Mouse (Mus musculus) kidney, postnatal 0 days (tissue): ENCODE measurements around the gene Trmt10c. TPM values are rescaled to one million over a fixed set of nuclear protein-coding genes. Genes with fewer than 3 reads are reported as not detected.
"Not testable (repeated sequence)": the region's sequence is repeated elsewhere in the genome, so short reads cannot be mapped to it uniquely, and the experiment has no call there.

Experiments used
- ATAC-seq: fragments of 200-750 bp; cut with Nextera tagmentation; replicated peaks from 2 replicates; pipeline ENCODE4 v1.8.0; 2017; ENCODE audit warnings: low read depth, moderate number of reproducible peaks, moderate TSS enrichment, moderate library complexity; ENCODE audit not compliant: low FRiP score
- DNase-seq: peaks from one replicate; pipeline ENCODE4 v3.0.0-alpha.2; 2016; ENCODE audit warnings: low spot score
- H3K27ac ChIP-seq: fragments of 300-500 bp; sonication (generic); 2 replicates; pipeline ENCODE4 v1.5.1; 2014; ENCODE audit warnings: mild to moderate bottlenecking
- H3K27me3 ChIP-seq: fragments of 300-500 bp; sonication (generic); 2 replicates; pipeline ENCODE4 v1.6.1; 2014; ENCODE audit warnings: low read length, mixed read lengths; ENCODE audit not compliant: insufficient read depth
- H3K36me3 ChIP-seq: fragments of 300-500 bp; sonication (generic); 2 replicates; pipeline ENCODE4 v1.6.1; 2014; ENCODE audit warnings: low read length, mixed read lengths; ENCODE audit not compliant: insufficient read depth
- H3K4me1 ChIP-seq: fragments of 300-500 bp; sonication (generic); replicated peaks from 2 replicates; pipeline ENCODE4 v1.6.1; 2014; ENCODE audit warnings: antibody characterized with exemption, low read length, mixed read lengths; ENCODE audit not compliant: insufficient read depth
- H3K4me2 ChIP-seq: fragments of 300-500 bp; sonication (generic); 2 replicates; pipeline ENCODE4 v1.6.1; 2014; ENCODE audit warnings: mild to moderate bottlenecking, low read length, moderate library complexity, mixed read lengths
- H3K4me3 ChIP-seq: fragments of 300-500 bp; sonication (generic); replicated peaks from 2 replicates; pipeline ENCODE4 v1.5.1; 2014; ENCODE audit warnings: low read depth, low read length
- H3K9ac ChIP-seq: fragments of 300-500 bp; sonication (generic); 2 replicates; pipeline ENCODE4 v1.6.1; 2014; ENCODE audit warnings: low read depth, low read length
- H3K9me3 ChIP-seq: fragments of 300-500 bp; sonication (generic); replicated peaks from 2 replicates; pipeline ENCODE4 v1.6.1; 2016; ENCODE audit warnings: low read length, inconsistent platforms, mixed read lengths
- CTCF ChIP-seq: IDR thresholded peaks from 2 replicates; pipeline ENCODE4 v1.5.1; 2016; ENCODE audit warnings: antibody characterized with exemption, low read depth, mild to moderate bottlenecking, moderate library complexity
- WGBS: fragments of 180-500 bp; shearing (Covaris S2); extraction: QIAGEN DNeasy Blood & Tissue Kit; methylation state at CpG from one replicate; pipeline ENCODE4 v1.1.7; 2014; 5-methylcytosine and 5-hydroxymethylcytosine counted together
- polyA plus RNA-seq: library from polyadenylated mRNA; unstranded; fragments of >200 nt; fragmentation: Nextera tagmentation; extraction: Ambion mirVana; gene quantifications from 2 replicates; pipeline ENCODE4 v1.2.1, GENCODE M21; 2015

Trmt10c gene
- polyA plus RNA-seq, 1 experiment from 2014 or later, result 27.5 TPM

GRCm38 (mm10) chr16:56074565-56074964 is 36.9 kb upstream of the Trmt10c start:
- Histone ChIP-seq H3K36me3 (no peaks in the 10 kb centered on the region), H3K9me3 (no peaks in the 10 kb centered on the region), H3K4me2 (no peak overlapping the region), H3K4me3 (no peak overlapping the region), H3K9ac (no peak overlapping the region), H3K4me1 (no peaks in the 10 kb centered on the region; the same call in 1 of the 2 replicates), H3K27me3 (no peaks in the 10 kb centered on the region), H3K27ac (peak overlapping the region; percentile 91)
- ATAC-seq (no peak), DNase-seq (no peak)
- no peak for TF ChIP-seq CTCF
- WGBS, result 74% methylated on average over 5 of the region's 5 CpGs

- Histone ChIP-seq H3K4me3 (no peak overlapping the region), H3K9ac (no peak overlapping the region), H3K36me3 (no peaks in the 10 kb centered on the region), H3K4me1 (no peaks in the 10 kb centered on the region; the same call in 1 of the 2 replicates), H3K27me3 (no peaks in the 10 kb centered on the region), H3K4me2 (no peak overlapping the region), H3K27ac (no peak overlapping the region), H3K9me3 (no peaks in the 10 kb centered on the region)
- ATAC-seq, result peak; percentile 14; the same call in 1 of the 2 replicates
- no peak for TF ChIP-seq CTCF
- WGBS, result 94% methylated on average over 1 of the region's 1 CpGs
- DNase-seq, result no peak
These were observed 36.5 kb upstream of the Trmt10c start for GRCm38 (mm10) chr16:56074122-56074521.

- WGBS, result 90% methylated on average over 6 of the region's 6 CpGs
These were observed 35.5 kb upstream of the Trmt10c start for GRCm38 (mm10) chr16:56073150-56073549.

GRCm38 (mm10) chr16:56072533-56072932 is 34.9 kb upstream of the Trmt10c start:
- TF ChIP-seq CTCF, result no peak
- DNase-seq (peak; percentile 14), ATAC-seq (no peak)
- H3K36me3 ChIP-seq, result no peaks in the 10 kb centered on the region
- H3K4me3 ChIP-seq, result no peak overlapping the region
- H3K9ac ChIP-seq, result no peak overlapping the region
- WGBS, result 54% methylated on average over 6 of the region's 6 CpGs
- no peaks in the 10 kb centered on the region for H3K9me3 ChIP-seq
- no peaks in the 10 kb centered on the region for H3K27me3 ChIP-seq
- H3K4me2 ChIP-seq, result no peak overlapping the region
- H3K4me1 ChIP-seq, result no peaks in the 10 kb centered on the region; the same call in 1 of the 2 replicates
- H3K27ac ChIP-seq, result no peak overlapping the region

More at GRCm38 (mm10) chr16:56073150-56073549, 35.5 kb upstream of the Trmt10c start:
- not testable (repeated sequence) for H3K9ac ChIP-seq, H3K36me3 ChIP-seq, H3K27me3 ChIP-seq, H3K9me3 ChIP-seq, H3K4me3 ChIP-seq, DNase-seq, H3K4me2 ChIP-seq, H3K27ac ChIP-seq, H3K4me1 ChIP-seq, ATAC-seq

GRCm38 (mm10) chr16:56071317-56072232 is 34.0 kb upstream of the Trmt10c start:
- H3K9ac ChIP-seq, result no peak overlapping the region
- H3K27me3 ChIP-seq, result no peaks in the 10 kb centered on the region
- no peaks in the 10 kb centered on the region for H3K9me3 ChIP-seq
- H3K4me2 ChIP-seq, result no peak overlapping the region
- no peak overlapping the region for H3K4me3 ChIP-seq
- WGBS, result 50% methylated on average over 5 of the region's 5 CpGs
- H3K27ac ChIP-seq, result no peak overlapping the region
- no peaks in the 10 kb centered on the region; the same call in 1 of the 2 replicates for H3K4me1 ChIP-seq
- DNase-seq, result no peak
- no peak for ATAC-seq
- H3K36me3 ChIP-seq, result no peaks in the 10 kb centered on the region
- TF ChIP-seq CTCF, result no peak

- no peak for DNase-seq
- Histone ChIP-seq H3K4me1 (no peaks in the 10 kb centered on the region), H3K36me3 (no peaks in the 10 kb centered on the region), H3K4me2 (no peak overlapping the region), H3K27ac (no peak overlapping the region), H3K9me3 (no peaks in the 10 kb centered on the region), H3K27me3 (no peaks in the 10 kb centered on the region), H3K9ac (no peak overlapping the region), H3K4me3 (no peak overlapping the region)
- TF ChIP-seq CTCF, result no peak
- WGBS, result 92% methylated on average over 6 of the region's 6 CpGs
- no peak for ATAC-seq
These were observed 31.0 kb upstream of the Trmt10c start for GRCm38 (mm10) chr16:56068523-56069070.
